Mouse (Mus musculus) lung, adult 10 weeks (tissue): ENCODE results near the gene Ngf. TPM values are rescaled to one million over a fixed set of nuclear protein-coding genes. Genes with fewer than 3 reads are reported as not detected.

ENCODE experiments used
- polyA plus RNA-seq: library from polyadenylated mRNA; stranded (reverse); fragments of 350-450 nt; fragmentation: Illumina TruSeq; extraction: RNeasy Lipid Tissue Mini Kit (QIAGEN cat#74804); gene quantifications from one replicate; pipeline ENCODE4 v1.2.3, GENCODE M21; 2014; ENCODE audit warnings: low read depth, low replicate concordance; ENCODE audit not compliant: insufficient read depth

Gene Ngf
- 0.58 TPM for polyA plus RNA-seq

GRCm38 (mm10) chr3:102469713-102470448 is at the start of gene Ngf:
TSS of gene Ngf (plus strand) at chr3:102469919.

